Mouse (Mus musculus) G1E (cell line): ENCODE data around the gene Prrxl1. TPM values are rescaled to one million over a fixed set of nuclear protein-coding genes. Genes with fewer than 3 reads are reported as not detected.

ENCODE experiments used
- ATAC-seq: 2 replicates; pipeline ENCODE4 v1.8.0; 2016; ENCODE audit warnings: mild to moderate bottlenecking; ENCODE audit not compliant: insufficient number of reproducible peaks, poor library complexity, low FRiP score, severe bottlenecking; ENCODE audit errors: extremely low read depth
- DNase-seq: peaks from one replicate; pipeline ENCODE4 v3.0.0; 2012; ENCODE audit warnings: low spot score
- H3K27me3 ChIP-seq: 2 replicates; pipeline ENCODE4 v1.6.1; 2012; ENCODE audit warnings: mild to moderate bottlenecking, low read length, inconsistent platforms; ENCODE audit not compliant: insufficient read depth
- H3K36me3 ChIP-seq: replicated peaks from 2 replicates; pipeline ENCODE3; 2012; ENCODE audit warnings: mild to moderate bottlenecking, inconsistent platforms
- H3K4me1 ChIP-seq: 2 replicates; pipeline ENCODE4 v1.6.1; 2012; ENCODE audit warnings: low read depth, low read length, inconsistent platforms, mixed read lengths; ENCODE audit not compliant: insufficient read depth
- H3K4me3 ChIP-seq: 2 replicates; pipeline ENCODE4 v1.5.1; 2012; ENCODE audit warnings: low read depth, mild to moderate bottlenecking, inconsistent platforms, low read length, moderate library complexity, mixed read lengths
- H3K9me3 ChIP-seq: replicated peaks from 2 replicates; pipeline ENCODE4 v1.6.1; 2012; ENCODE audit warnings: inconsistent platforms
- CTCF ChIP-seq: IDR thresholded peaks from 2 replicates; pipeline ENCODE4 v1.5.1; 2012; ENCODE audit warnings: low read depth, low read length, inconsistent platforms, mixed read lengths
- GATA1 ChIP-seq: IDR thresholded peaks from 2 replicates; pipeline ENCODE4 v1.6.1; 2012; ENCODE audit warnings: borderline replicate concordance, low read length, inconsistent platforms, mixed read lengths
- GATA2 ChIP-seq: IDR thresholded peaks from 2 replicates; pipeline ENCODE4 v1.6.1; 2012; ENCODE audit warnings: low read depth, low read length, inconsistent platforms, borderline replicate concordance
- POLR2AphosphoS5 ChIP-seq: IDR thresholded peaks from 2 replicates; pipeline ENCODE4 v1.6.1; 2012; ENCODE audit warnings: low read depth, low read length, inconsistent platforms; ENCODE audit not compliant: insufficient replicate concordance
- TAL1 ChIP-seq: conservative IDR thresholded peaks from 2 replicates; pipeline ENCODE4 v1.6.1; 2012; ENCODE audit warnings: low read depth, low read length, inconsistent platforms, mixed read lengths
- polyA plus RNA-seq: library from polyadenylated mRNA; stranded (reverse); fragments of >175 nt; gene quantifications from 2 replicates; pipeline ENCODE4 v1.2.3, GENCODE M21; 2012
- total RNA-seq, 2 experiments: library from RNA; stranded (forward) in 1 of 2; stranded (reverse) in 1 of 2; fragments of 200-1000 nt in 1 of 2; fragments of >200 nt in 1 of 2; fragmentation: Nextera tagmentation in 1 of 2; gene quantifications; 2 replicates each; pipeline ENCODE4 v1.2.3; 2014 to 2017

The Prrxl1 gene
- total and polyA plus RNA-seq, 3 experiments: 0.22 TPM; not detected in 2

GRCm38 (mm10) chr14:32624245-32624644 is 25.0 kb downstream of the Prrxl1 start:
- Histone ChIP-seq H3K27me3 (no peaks in the 10 kb centered on the region), H3K36me3 (no peaks in the 10 kb centered on the region), H3K4me1 (no peaks in the 10 kb centered on the region), H3K4me3 (no peak overlapping the region), H3K9me3 (peaks cover 12% of the 10 kb centered on the region)
- no peak for ATAC-seq
- no peak for DNase-seq
- TF ChIP-seq GATA2 (no peak), CTCF (no peak), TAL1 (no peak), GATA1 (no peak), POLR2AphosphoS5 (no peak)

DNA sequence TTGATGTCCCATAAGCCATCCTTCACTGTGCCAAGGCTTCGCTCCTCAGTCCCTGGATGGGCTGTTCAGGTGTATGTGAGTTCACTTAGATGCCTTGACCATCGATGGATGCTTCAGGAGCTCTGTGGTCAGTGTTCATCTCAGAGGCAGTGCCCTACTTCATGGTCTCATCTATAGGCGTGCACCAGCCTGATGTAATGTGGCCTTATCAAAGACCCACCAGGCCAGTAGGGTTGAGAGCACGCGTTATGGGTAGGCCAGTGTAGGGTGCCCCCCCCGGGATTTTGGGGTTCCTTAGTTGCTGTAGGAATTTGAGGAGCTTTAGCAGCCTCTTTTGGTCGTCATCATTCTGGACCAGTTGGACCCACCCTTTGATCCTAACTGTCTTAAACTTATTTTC is 25.6 kb downstream of the Prrxl1 start:
- no peak for TF ChIP-seq TAL1
- TF ChIP-seq POLR2AphosphoS5: no peak
- no peak for TF ChIP-seq GATA1
- no peak for TF ChIP-seq CTCF
- no peak for TF ChIP-seq GATA2
- ATAC-seq (no peak), DNase-seq (no peak)
- no peak overlapping the region for H3K4me3 ChIP-seq
- peaks cover 16% of the 10 kb centered on the region for H3K9me3 ChIP-seq
- H3K27me3 ChIP-seq: no peaks in the 10 kb centered on the region
- no peaks in the 10 kb centered on the region for H3K36me3 ChIP-seq
- no peaks in the 10 kb centered on the region for H3K4me1 ChIP-seq

DNA sequence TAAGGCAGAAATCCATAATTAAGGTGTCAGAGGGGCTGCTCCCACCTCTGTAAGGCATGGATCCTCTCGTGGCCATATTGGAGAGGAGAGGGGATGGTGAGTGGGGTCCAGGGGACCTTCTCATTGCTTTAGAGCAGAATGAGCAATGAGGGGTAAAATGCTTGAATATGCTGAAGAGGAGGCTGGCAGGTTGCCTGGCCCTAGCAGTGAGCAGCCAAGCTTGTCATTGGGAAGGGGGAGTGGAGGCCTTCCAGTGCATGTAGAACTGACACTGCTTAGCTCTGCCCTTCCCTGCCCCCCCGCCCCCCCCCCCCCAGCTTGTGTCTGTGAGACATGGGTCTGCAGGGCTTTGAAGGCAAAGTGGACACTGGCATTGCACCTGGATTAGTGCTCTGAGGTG is 28.1 kb downstream of the Prrxl1 start:
- Histone ChIP-seq H3K4me1 (no peaks in the 10 kb centered on the region), H3K4me3 (no peak overlapping the region), H3K27me3 (no peaks in the 10 kb centered on the region), H3K36me3 (no peaks in the 10 kb centered on the region), H3K9me3 (peaks cover 18% of the 10 kb centered on the region)
- TF ChIP-seq TAL1 (no peak), GATA2 (no peak), CTCF (no peak), GATA1 (no peak), POLR2AphosphoS5 (no peak)
- DNase-seq (no peak), ATAC-seq (no peak)

- TF ChIP-seq POLR2AphosphoS5 (no peak), TAL1 (no peak), CTCF (no peak), GATA1 (no peak), GATA2 (no peak)
- ATAC-seq (no peak), DNase-seq (no peak)
- Histone ChIP-seq H3K4me1 (no peaks in the 10 kb centered on the region), H3K36me3 (no peaks in the 10 kb centered on the region), H3K27me3 (no peaks in the 10 kb centered on the region), H3K9me3 (peaks cover 18% of the 10 kb centered on the region), H3K4me3 (no peak overlapping the region)
These were observed 29.4 kb downstream of the Prrxl1 start for GRCm38 (mm10) chr14:32628584-32628983.

DNA sequence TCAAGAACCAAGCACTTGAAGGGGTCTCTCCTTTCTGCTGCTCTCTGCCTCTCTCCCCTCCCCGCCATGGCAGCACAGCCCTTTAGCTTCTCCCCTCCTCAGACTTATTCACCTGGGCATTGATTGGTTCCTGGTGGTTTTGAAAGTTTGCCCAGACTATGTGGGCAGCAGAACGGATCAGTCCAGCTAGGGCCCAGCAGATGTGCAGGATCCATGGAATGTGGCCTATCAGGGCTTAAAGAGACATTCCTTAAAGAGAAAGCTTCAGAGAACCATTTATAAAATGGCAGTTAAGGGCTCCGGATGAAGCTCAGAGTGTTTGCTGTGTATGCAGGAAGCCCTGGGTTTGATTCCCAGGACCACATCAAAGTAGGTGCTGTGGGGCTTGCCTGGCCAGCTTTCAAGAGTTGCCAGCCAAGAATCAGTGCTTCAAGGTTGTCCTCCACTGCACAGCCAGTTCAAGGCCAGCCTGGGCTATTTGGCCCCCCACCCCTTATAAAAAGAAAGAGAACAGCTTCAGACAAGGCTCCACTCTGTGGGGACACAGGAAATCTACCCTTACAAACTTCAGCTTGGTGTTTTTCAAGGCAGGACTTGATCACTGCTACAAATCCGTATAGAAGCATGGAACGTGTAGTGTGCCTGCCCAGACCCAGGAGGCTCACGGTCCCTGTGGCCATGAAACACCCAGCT is 33.8 kb downstream of the Prrxl1 start:
- Histone ChIP-seq H3K9me3 (peaks cover 23% of the 10 kb centered on the region), H3K27me3 (no peaks in the 10 kb centered on the region), H3K4me1 (no peaks in the 10 kb centered on the region), H3K4me3 (no peak overlapping the region), H3K36me3 (no peaks in the 10 kb centered on the region)
- DNase-seq (no peak), ATAC-seq (no peak)
- TF ChIP-seq POLR2AphosphoS5: no peak
- no peak for TF ChIP-seq TAL1
- no peak for TF ChIP-seq GATA2
- TF ChIP-seq GATA1: no peak
- TF ChIP-seq CTCF: no peak

GRCm38 (mm10) chr14:32634015-32634682 is 34.9 kb downstream of the Prrxl1 start:
- no peak for ATAC-seq
- H3K27me3 ChIP-seq: no peaks in the 10 kb centered on the region
- H3K36me3 ChIP-seq: no peaks in the 10 kb centered on the region
- H3K4me3 ChIP-seq: no peak overlapping the region
- no peak for DNase-seq
- no peak for TF ChIP-seq CTCF
- H3K9me3 ChIP-seq: peaks cover 21% of the 10 kb centered on the region
- H3K4me1 ChIP-seq: no peaks in the 10 kb centered on the region
